Mouse (Mus musculus): ENCODE results near the gene Fam19a1.

- TF ChIP-seq CTCF (IDR thresholded peaks at IDR 0.05): no peak
- no peak for TF ChIP-seq EP300 (IDR thresholded peaks at IDR 0.05)
Measured at GRCm38 (mm10) chr6:96384441-96384840, 271.5 kb downstream of the Fam19a1 start.

Data from lung, postnatal 0 days (tissue).